Mouse (Mus musculus) embryonic stem cell, embryonic (primary cell): ENCODE data around the gene C530008M17Rik.

Experiments
- CTCF ChIA-PET, 4 experiments: fragments of 300-600 bp in 2 of 4; fragments of 350-600 bp in 2 of 4; sonication (Branson Sonifier 250); formaldehyde crosslinking; loops; one replicate each; lab custom pipeline; 2022; ENCODE audit warnings: inconsistent platforms in 2 of 4; lab: Charles Lee
- POLR2A ChIA-PET, 4 experiments: fragments of 300-600 bp in 2 of 4; fragments of 350-600 bp in 2 of 4; sonication (Branson Sonifier 250); formaldehyde crosslinking; loops; one replicate each; lab custom pipeline; 2022; ENCODE audit warnings: antibody characterized with exemption in 4 of 4, inconsistent platforms in 1 of 4; lab: Charles Lee

Gene C530008M17Rik

DNA sequence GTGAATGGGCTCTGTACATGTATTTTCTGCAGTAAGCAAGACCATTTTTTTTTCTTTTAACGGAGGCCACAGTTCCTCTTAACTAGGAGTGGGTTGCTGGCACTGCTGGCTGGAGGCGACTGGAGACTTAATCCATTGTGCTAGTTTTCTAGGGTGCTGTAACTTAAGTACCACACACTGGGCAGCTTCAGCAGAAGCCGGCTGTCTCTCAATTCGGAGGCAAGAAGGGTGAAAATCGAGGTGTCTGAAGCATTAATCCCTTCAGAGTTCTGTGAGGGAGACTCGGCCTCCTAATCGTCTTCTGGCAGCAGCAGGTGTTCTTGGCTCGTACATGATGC lies 126.8 kb downstream of the C530008M17Rik start:
- POLR2A ChIA-PET = interaction anchor here in 2 of 4 experiments (0.6 to 0.7 kb wide), 2 partner anchors 182 to 194 kb away, joined by 3 read pairs; no protein-coding TSS in a partner anchor
- CTCF ChIA-PET = no interaction called here

DNA sequence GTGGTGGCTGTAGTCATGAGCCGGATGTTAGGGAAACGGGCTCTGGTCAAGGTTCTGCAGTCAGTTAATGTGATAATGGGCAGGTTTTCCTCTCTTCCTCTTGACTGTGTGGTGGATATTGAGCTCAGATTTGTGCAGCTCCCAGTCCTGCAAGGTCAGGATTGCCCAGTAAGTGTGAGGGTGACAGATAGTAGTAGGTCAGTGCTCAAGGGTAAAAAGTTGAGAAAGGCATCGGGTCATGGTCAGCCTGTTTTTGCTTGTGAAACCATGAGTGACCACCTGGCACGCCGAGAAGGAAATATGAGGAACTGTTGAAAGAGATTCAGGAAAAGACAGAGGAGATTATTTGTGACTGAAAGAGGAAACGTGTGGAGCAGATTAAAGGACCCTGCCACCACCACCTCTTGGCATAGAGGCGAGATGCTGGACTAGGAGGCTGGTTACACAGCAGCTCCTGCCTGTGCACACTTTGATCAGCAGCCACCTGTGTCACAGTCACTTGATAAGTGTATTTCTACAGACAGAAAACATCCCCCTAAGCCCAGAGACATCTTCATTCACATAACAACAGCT lies 127.9 kb downstream of the C530008M17Rik start:
- ChIA-PET CTCF (interaction anchor here in 1 of 4 experiments (0.6 kb wide), 1 partner anchor 634 kb away, joined by 3 read pairs; no protein-coding TSS in a partner anchor), POLR2A (no interaction called here)

DNA sequence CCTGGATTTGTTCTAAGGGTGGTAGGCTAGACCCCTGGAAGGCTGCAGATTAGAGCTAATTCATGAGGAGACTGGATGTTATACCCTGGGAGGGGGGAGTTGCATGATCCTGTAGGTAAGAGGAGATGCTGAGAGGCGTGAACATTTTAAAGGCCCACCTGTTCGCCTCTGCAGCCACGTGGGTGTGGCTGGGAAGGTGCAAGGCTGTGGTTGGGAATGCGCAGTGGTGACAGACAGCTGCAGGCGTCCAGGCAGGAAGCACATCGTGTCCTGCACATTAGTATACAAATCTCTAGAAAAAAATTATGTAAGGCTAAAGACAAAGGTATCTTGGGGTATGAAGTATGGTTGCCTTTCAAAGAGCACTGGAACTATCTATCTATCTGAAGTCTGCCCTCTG lies 128.7 kb downstream of the C530008M17Rik start:
- CTCF ChIA-PET = no interaction called here

DNA sequence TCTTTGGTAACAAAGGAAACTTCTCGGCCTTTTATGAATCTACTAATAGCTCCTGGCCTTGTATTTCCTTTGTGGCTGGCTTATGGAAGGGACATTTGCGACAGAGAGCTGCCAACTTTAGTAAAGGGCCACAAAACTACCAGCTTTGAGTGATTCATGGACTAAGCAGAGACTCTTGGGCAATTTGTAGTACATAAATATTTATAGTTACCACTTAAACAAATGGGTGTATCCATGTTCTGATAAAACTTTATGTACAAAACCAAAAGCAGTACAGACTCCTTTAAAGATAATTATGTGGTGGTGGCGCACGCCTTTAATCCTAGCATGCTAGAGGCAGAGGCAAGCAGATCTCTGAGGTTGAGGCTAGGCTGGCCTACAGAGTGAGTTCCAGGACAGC lies 133.6 kb downstream of the C530008M17Rik start:
- CTCF ChIA-PET = no interaction called here
- POLR2A ChIA-PET = no interaction called here

More for the DNA sequence above, 128.7 kb downstream of the C530008M17Rik start:
- POLR2A ChIA-PET = no interaction called here

DNA sequence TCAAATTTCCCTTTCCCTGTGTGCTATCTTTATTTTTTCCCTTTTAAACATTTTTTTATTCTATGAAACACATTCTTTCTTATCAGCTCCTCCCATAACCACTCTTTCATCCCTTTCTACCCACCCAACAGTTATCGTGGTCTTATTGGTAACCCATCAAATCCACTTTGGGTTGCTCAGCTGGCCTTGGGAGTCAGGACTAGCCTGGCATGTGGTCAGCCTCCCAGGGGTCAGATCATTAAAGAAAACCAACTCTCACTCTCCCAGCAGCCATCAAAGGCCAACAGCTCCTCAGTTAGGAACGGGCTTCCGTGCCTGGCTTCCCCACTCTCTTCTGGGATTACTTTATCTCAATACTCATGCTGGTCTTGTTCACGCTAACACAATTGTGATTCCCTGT lies 135.0 kb downstream of the C530008M17Rik start:
- CTCF ChIA-PET = no interaction called here

DNA sequence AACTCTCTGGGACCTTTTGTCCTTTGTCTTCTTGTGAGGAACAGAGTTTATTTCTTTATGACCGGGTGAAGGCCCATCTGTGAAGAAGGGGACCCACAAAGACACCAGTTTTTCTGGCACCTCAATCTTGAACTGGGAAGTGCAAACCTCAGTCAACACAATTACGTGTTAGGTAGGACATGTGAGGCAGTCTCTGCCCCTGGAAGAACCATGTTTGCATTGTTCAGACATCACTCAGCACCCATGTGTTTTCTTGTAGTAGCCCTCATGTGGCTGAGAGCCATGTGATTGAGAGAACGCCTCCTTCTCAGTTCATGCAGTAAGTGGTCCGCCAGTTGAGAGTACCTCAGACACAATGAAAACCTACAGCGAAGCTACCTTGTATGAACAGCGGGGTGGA lies 136.4 kb downstream of the C530008M17Rik start:
- CTCF ChIA-PET = no interaction called here
- POLR2A ChIA-PET = interaction anchor here in 2 of 4 experiments (0.6 kb wide), 2 partner anchors 8 to 594 kb away, joined by 3 read pairs; no protein-coding TSS in a partner anchor

More for the DNA sequence above, 135.0 kb downstream of the C530008M17Rik start:
- POLR2A ChIA-PET = no interaction called here

DNA sequence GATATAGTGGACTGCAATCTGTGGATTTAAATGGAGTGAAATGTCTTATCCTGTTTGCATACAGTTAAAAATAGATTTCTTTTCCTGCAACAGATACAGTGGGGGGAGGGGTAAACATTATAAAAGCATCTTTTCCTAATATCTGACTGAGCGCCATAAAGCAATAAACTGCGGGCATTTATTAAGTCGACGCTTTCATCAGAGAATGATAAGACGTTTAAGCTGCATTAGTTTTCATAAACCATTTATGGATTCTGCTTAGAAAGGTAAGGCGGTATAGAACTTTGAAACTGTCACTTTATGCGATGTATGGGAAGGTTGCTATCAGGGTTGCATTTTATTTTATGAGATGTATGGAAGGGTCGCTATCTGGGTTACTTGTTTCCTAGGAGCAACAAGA lies 141.7 kb downstream of the C530008M17Rik start:
- ChIA-PET POLR2A (interaction anchor here in 1 of 4 experiments (1.1 kb wide), 1 partner anchor 10 kb away, joined by 3 read pairs; no protein-coding TSS in a partner anchor), CTCF (interaction anchor here in 1 of 4 experiments (0.6 kb wide), 1 partner anchor 211 kb away, joined by 5 read pairs; no protein-coding TSS in a partner anchor)

DNA sequence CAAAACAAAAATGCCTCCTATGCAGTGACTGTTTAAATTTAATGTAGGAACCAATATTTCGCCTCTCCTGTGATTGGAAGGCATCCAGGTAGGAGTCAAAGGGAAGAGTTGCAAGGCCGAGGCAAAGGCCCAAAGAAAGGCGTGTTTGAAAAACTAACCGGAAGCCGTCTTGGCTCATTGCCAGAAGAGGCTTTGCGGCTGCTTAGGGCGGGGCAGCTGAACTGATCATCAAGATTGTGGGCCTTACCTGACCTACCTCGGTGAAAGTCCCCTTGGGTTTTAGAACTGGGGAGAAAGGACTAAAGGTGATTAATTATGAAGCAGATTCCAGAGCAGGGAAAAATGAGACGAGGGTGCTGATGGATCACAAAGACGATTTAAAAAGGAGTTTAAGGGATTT lies 143.2 kb downstream of the C530008M17Rik start:
- ChIA-PET POLR2A (no interaction called here), CTCF (no interaction called here)

DNA sequence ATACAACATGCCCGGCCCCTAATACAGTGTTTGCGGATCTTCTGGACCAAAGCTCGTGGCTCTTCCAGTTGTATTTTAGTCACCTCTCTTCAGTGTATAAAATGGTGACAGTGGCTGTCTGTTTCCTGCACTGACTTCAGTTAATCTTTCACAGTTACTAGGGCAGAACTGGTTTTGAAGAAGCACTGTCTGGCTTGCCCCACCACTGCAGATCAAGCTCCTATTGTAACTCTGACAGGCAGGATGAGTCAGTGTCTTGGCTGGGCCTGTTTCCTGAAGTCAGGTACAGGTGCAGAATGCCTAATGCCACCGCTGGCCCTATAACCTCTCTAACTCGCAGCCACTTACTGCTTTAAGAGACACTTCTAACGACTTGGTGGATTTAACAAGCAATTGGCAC lies 152.7 kb downstream of the C530008M17Rik start:
- ChIA-PET CTCF (no interaction called here), POLR2A (interaction anchor here in 1 of 4 experiments (1.5 kb wide), 1 partner anchor 10 kb away, joined by 3 read pairs; no protein-coding TSS in a partner anchor)

DNA sequence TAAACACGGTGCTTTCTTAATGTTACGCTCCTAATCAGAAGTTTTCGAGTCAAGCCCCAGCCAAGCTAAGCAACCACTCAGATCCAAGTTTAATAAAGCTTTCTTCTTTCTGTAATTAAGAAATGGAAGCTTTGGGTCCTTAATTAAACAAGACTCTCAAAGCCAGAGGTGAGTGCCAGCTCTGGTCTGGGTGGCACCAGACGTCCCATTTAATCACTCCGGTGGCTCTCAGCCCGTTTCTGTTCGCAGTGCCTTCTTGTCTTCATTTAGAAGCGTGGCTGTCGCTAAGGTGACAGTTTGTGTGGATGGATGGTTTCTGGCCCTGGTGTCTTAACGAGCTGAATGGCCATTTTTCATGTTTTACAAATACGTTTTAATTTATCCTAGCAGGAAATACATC lies 158.7 kb downstream of the C530008M17Rik start:
- CTCF ChIA-PET = interaction anchor here in 1 of 4 experiments (0.6 kb wide), 1 partner anchor 874 kb away, joined by 7 read pairs; no protein-coding TSS in a partner anchor
- POLR2A ChIA-PET = no interaction called here

DNA sequence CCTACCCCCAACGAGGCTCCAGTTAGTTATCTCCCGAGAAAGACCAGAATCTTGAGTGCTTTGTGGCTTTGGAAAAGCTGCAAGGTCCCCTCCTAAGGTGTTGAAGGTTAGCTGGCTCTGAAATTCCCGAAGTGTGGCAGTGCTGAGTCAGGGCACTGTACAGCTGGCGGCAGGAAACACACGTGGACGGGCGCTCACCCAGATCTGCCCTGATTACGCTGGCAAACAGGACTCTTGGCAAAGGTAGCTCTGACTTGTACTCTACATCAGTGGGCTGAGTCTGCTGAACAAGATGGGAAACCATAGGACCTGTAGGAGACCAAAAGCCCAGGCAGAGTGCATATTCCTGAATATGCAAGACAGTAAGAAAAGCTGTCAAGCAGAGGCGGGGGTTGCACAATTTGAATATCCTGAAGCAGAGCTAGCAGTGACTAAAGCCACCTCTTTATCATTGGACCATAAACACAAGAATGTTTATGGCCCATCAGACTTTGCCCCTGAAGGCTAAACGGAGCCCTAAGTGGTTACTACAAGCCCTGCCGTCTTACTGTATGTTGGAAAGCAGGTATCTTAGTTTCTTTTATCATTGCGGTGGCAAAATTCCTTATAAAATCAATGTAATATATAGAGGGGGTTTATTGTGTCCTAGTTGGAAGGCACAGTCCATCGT lies 159.6 kb downstream of the C530008M17Rik start:
- ChIA-PET POLR2A (interaction anchor here in 2 of 4 experiments (0.6 to 0.9 kb wide), 3 partner anchors 31 to 449 kb away, joined by 3 to 7 read pairs (median 3); partner anchors contain the start of gene Rest (in 1 of the 2)), CTCF (interaction anchor here in 3 of 4 experiments (0.6 to 1.2 kb wide), 4 partner anchors 33 to 875 kb away, joined by 3 to 7 read pairs (median 4); no protein-coding TSS in a partner anchor)

DNA sequence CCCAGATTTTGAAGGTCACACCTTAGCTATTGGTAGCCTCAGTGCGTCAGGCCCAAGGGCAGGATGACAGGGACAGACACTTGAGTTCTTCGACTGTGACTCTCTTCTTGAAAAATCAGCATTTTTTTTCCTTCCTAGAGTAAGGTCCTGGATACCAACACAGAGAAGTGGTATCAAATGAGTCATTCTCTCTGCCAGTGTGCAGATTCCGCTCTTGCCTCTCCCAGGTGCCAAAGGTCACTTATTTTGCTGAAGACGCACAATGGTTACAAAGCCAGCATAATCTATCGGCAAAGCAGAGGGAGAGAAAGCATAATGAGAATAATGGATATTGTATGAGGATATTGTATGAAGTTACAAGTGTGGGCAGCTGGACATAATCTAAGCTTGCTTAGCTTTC lies 160.4 kb downstream of the C530008M17Rik start:
- POLR2A ChIA-PET = interaction anchor here in 3 of 4 experiments (0.7 to 0.9 kb wide), 3 partner anchors 87 to 448 kb away, joined by 3 to 4 read pairs (median 3); partner anchors contain the start of gene Rest (in 1 of the 3)
- CTCF ChIA-PET = no interaction called here

DNA sequence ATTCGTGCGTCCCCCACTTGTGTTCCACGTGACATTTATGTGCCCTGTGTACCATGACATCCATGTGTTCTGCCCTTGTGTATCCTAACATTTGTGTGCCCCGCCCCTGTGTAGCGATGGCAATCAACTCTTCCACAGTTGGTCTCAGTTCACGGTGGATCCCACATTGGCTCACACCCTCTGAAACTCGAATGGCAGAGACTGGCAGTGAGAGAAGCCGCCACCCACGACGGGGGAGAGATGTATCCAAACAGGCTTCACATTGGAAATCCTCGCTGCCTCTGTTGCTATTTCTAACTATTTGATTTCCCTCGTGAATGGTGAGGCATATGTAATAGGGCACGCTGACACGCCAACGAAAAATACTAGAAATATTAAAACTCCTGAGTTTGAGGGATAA lies 161.4 kb downstream of the C530008M17Rik start:
- CTCF ChIA-PET = no interaction called here
- POLR2A ChIA-PET = no interaction called here

DNA sequence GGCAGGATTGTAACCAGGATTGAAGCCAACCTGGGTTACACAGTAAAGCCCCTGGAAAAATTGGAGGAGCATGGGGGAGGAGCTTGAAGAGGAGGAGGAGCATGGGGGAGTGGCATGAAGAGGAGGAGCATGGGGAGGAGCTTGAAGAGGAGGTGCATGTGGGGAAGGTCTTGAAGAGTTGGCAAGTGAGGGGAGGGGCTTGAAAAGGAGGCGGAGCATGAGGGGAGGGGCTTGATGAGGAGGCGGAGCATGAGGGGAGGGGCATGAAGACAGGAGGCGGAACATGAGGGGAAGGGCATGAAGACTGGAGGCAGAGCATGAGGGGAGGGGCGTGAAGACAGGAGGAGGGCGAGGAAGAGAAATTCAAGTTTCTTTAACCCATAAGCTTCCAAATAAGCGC lies 162.5 kb downstream of the C530008M17Rik start:
- POLR2A ChIA-PET = interaction anchor here in 3 of 4 experiments (0.6 to 1.1 kb wide), 12 partner anchors 11 to 432 kb away, joined by 3 to 8 read pairs (median 4); no protein-coding TSS in a partner anchor
- CTCF ChIA-PET = interaction anchor here in 3 of 4 experiments (0.6 to 0.7 kb wide), 3 partner anchors 50 to 431 kb away, joined by 3 to 11 read pairs (median 6); no protein-coding TSS in a partner anchor

DNA sequence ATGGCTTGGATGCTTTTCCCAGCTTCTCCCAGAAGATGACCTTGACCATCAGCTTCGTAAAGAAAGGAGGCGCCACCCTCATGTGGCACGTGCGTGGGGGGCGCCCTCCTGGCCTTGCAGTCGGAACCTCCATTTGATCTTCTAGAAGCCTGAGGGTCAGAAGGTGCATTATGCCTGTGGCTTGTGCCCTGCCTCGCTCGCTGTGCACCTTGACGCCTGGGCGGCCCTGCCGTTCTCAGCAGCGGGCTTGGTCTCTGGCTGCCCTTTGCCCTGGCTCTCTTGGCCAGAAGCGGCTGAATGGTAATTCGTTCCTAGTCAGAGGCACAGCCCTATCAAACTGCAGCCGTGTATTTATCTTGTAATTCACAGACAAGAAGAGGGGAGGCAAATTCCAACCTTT lies 165.8 kb downstream of the C530008M17Rik start:
- POLR2A ChIA-PET = no interaction called here
- CTCF ChIA-PET = no interaction called here

DNA sequence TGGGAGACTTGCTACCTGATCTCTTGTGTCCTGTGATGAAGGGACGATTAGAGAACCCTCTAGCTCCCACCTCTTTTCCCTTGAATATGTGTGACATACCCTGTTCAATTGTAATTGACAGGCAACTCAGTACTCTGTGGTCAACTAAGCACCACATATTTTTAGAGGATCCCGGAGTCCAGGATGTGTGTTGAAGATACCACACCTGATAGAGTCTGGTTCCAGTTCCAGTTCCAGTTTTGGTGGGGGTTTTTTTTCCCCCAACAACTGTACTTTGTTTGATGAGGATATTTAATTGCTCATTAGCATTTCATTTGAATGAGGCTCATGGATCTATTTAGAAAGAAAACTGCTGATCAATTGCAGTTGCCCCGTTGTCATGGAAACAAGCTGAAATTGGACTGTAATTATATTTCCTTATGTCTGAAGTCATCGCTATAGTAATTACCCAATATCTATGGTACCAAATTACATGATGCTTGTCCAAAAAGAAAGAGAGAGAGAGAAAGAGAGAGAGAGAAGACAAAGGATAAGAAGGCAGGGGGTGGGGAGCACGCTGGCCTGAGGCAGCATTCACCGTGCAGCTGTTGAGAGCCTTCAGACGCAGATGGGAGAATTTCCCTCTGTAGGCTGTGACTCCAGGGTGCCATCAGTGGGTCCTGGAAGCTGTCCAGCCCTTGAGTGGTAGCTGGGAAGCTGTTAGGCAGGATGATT lies 172.4 kb downstream of the C530008M17Rik start:
- ChIA-PET POLR2A (interaction anchor here in 1 of 4 experiments (1.4 to 1.7 kb wide), 3 partner anchors 11 to 19 kb away, joined by 4 to 5 read pairs (median 4); no protein-coding TSS in a partner anchor), CTCF (interaction anchor here in 1 of 4 experiments (1.0 kb wide), 1 partner anchor 25 kb away, joined by 3 read pairs; no protein-coding TSS in a partner anchor)

DNA sequence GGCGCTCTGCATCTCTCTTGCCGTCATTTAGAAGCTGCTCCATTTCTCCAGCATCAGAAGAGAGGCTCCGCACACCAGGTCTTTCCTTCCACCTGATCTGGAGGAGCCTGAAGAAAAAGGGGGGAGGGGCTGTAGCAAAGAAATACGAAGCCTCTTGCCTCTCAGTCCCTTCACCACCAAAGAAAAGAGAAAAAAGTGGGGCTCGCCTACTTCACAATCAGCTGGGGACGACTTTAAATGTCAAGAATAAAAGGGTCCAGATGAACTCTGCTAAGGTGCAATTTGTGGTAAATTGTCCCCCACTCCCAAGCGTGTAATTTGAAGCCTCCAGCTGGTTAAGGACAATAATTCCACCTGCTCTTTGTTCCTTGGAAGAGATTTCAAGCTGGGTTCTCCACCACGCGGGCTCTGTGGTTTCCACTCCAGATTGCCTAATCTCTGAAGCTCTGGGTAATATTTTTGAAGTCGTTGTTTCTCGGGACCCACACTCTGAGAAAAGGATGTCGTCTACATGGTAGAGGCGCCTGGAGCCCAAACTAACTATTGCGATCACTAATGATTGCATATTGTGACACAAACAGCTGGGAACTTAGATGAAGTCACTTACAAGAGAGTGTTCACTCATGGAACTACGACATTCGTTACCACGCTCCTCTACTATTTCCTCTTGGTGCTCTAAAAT lies 176.4 kb downstream of the C530008M17Rik start:
- CTCF ChIA-PET = no interaction called here
- POLR2A ChIA-PET = interaction anchor here in 3 of 4 experiments (0.6 to 2.1 kb wide), 4 partner anchors 9 to 125 kb away, joined by 3 to 8 read pairs (median 6); partner anchors contain the start of genes Paics (in 1 of the 3) and Ppat (in 1 of the 3)

DNA sequence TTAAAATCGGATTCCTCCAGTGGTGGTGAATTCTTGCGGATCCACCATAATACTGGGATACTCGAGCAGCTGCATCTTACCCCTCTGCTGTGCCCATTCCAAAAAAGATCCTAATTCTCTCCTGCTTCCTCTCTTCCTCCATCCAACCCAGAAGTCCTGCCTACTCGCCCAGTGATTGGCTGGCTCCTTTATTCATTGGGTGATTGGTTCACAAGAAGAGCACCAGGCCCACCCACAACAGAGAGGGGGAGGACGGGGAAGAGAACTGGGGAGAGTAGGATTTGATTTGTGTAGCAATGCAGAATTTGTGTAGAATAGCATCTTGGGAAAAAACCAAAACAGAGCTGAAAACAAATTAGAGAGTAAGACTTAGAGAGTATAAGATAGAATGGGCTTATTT lies 180.7 kb downstream of the C530008M17Rik start:
- CTCF ChIA-PET = interaction anchor here in 1 of 4 experiments (0.6 kb wide), 1 partner anchor 13 kb away, joined by 6 read pairs; no protein-coding TSS in a partner anchor
- POLR2A ChIA-PET = interaction anchor here in 2 of 4 experiments (0.9 to 1.7 kb wide), 3 partner anchors 13 to 391 kb away, joined by 3 to 7 read pairs (median 4); no protein-coding TSS in a partner anchor
